Mouse (Mus musculus): ENCODE measurements around the gene Syt12.

Gene Syt12

DNA sequence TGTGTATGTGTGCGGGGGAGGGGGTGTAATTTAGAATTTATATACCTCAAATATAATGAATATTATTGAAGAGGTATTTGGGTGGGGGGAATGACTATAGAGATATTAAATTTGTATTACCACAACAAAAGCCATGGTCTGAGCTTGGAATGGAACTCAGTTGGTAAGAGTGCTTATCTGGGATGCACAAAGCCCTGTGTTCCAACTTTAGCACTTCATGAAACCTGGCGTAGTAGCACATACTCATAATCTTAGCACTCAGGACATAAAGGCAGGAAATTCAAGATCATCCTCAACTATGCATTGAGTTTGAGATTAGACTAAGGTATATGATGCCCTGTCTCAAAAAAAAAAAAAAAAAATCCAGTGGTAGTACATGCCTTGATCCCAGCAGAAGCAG, 72.4 kb downstream of the Syt12 start:
- no peak for DNase-seq (ENCODE audit: low spot score)

DNA sequence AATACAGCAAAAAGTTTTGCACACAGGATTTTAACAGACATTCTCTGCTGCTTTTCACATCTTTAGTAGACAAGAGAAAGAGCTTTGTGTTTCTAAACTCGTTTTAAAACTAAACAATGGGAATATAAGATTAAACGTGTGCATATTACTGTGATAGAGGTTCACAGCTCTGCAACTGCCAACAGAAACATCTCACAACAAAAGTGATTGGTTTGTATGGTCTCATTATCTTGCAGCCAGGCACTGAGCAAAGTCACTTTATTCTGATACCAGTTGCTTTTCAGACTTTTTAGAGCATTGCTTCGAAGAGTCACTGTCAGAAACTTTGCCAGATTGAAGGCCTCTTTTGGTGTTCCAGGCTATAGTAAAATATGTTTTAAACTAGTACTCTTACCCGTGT, 78.3 kb downstream of the Syt12 start:
- DNase-seq (ENCODE audit: low spot score) = no peak

DNA sequence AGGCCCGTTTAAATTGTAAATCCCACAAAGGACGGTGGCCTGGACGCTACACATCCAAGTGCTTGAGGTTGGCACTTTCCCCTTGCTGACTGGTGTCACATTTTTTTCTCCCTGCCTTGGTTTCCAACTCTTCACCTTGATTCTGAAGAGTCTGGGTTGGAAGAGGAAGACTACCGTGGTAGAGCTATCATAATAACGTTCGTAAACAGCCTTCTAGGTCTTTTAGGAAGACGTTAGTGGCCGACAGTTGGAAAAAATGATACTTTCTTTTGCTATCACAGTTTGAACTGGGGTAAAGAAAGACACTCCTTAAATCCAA, 78.7 kb downstream of the Syt12 start:
- no peak for DNase-seq (ENCODE audit: low spot score)

DNA sequence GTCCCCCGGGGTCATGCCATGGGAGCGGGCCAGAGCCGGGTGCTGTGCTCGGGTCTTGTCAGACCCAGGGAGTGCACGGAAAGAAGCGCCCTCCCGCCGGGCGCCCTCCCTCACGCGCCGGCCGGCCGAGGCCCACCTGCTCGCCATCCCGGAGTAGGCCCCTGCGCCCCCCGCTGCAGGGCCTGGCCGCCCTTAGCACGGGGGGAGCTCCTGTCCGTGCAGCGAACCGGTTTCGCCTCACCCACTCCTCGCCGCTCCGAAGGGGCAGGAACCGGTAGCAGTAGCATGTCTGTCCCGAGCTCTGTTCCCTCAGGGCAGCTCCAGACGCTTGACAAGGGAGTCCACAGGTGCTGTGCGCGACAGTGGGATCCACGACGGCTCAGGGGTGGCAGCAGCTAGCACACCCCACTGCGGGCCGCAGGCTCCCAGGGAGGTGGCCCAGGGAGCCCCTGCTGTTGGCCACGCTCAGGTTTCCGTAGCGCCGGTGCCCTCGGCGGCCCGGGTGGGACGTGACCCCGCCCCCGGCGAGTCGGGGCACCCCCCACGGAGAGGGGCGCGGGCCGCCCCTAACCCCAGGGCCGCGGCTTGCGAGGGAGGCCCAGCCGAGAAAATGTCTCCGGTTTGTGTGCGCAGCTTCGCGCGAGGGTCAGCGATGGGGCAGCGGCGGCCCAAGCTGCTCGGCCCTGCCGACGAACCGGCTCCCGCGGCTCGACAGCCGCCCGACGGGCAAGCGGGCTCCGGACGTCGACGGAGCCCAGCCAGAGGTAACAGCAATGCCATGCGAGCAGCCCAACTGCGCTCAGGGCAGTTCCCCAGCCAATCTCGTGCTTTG, 79.2 kb downstream of the Syt12 start, which contains the start of gene Kdm2a:
Kdm2a (minus strand) TSS at position 488 of the 832 bp plus-strand sequence.
- no peak for DNase-seq (ENCODE audit: low spot score)

DNA sequence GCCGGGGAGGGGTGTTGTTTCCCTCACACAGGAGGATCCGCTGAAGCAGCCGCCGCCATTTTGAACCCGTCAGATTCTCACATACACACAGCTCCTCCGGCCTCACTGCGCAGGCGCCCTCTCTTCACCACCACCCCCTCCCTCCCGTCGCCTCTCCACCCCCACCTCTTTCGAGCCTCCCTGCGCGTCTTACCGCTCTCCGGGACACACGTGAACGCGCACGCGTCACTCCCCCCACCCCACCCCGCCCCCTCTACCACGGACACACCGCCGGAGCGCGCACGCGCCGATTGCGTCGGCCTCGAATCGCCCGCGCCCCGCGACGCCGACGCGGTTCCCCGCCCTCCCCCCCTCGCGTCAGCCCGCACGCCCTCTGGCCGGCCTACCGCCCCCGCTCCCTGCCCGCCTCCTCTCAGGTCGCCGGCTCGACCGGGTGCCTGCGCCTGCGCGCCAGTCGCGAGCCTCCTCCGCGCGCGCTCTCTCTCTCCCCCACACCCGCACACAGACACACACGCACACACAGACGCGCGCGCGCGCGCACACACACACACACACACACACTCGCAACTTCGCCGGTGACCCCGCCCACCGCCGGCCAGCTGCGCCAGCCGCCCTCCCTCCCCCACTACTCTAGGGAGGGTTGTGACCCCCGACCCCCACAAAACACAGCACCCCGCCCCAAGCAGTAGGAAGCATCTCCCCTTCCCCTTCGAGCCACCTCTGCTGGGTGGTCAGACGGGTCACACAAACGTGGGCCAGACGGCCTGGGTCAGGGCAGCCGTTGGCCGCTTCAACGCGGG, 80.0 kb downstream of the Syt12 start:
- DNase-seq (ENCODE audit: low spot score) = peak; percentile 96

DNA sequence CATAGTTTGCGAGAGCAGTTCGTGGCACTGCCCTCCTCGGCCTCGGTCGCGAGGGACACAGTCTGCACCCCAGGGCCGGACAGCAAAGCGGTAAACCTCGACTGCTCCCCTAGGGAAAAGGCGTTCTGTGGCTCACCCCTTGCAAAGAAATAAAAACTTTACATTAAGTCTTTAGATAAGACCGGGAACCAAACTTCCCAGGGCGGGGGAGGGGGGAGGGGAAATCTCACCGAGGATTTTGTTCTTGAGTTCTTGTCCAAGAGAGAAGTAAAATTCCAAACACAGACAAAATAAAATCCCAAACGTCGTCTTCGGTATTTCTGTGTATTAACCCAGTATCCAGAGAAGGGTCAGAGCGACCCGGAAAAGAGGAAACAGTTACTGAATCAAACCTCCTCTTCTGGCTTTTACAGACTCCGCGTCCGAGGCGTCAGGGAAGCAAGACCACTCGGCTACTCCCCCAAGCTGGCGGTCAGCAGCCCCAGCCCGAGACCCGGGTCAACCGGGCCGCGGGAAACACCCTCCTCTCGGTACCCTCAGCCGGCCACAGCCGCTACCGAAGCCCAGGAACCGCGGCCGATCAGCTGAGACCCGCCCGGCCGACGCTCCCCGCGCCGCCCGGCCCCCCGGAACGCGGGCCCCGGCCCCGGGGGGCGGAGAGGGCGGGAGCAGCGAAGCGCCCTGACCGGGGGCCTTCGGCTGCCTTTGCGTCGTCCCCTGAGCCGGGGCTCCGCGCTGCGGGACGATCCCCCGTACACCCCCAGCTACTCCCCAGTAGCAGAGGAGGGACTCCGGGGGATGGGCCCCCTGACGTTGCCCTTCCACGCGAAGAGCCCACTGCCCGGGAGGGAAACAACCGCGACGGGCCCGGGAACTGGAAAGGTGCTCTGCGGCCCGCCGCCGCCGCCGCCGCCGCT, 80.9 kb downstream of the Syt12 start:
- peak; percentile 49 for DNase-seq (ENCODE audit: low spot score)

Data from c-Kit-positive CD71-positive TER-119-positive erythroid progenitor cells, embryonic 14.5 days (primary cell).